Mouse (Mus musculus): Measurements from ENCODE around the gene Akr1cl. TPM values are rescaled to one million over a fixed set of nuclear protein-coding genes. Genes with fewer than 3 reads are reported as not detected.

Gene Akr1cl
- polyA plus RNA-seq (2014; fragmentation: Nextera tagmentation; extraction: Ambion mirVana), result 0.11 and 0.17 TPM in 2 replicates

GRCm38 (mm10) chr1:65032641-65033040 lies at the start of gene Akr1cl:
Akr1cl (minus strand) TSS chr1:65032759.
- Histone ChIP-seq H3K27me3 (ENCODE audit: control insufficient read depth, insufficient read depth, low read length) (no peaks in the 10 kb centered on the region), H3K27ac (ENCODE audit: low read depth, low read length) (no peak within 1 kb of the TSS), H3K4me2 (no peak within 1 kb of the TSS), H3K4me1 (ENCODE audit: control insufficient read depth, insufficient read depth, low read length) (no peaks in the 10 kb centered on the region), H3K4me3 (ENCODE audit: low read depth, low read length) (no peak within 1 kb of the TSS), H3K36me3 (ENCODE audit: control insufficient read depth, insufficient read depth, low read length) (no peaks in the 10 kb centered on the region), H3K9me3 (ENCODE audit: control insufficient read depth, low read length) (no peaks in the 10 kb centered on the region), H3K9ac (ENCODE audit: low read length) (no peak within 1 kb of the TSS)
- DNase-seq (ENCODE audit: low spot score, missing footprints), result no peak
- no peak for ATAC-seq (ENCODE audit: low FRiP score)

GRCm38 (mm10) chr1:65082188-65082587 lies 49.6 kb upstream of the Akr1cl start, which contains the start of gene Crygb:
Crygb (minus strand) TSS chr1:65082288.
- peak within 1 kb of the TSS; percentile 4; the same call in 1 of the 2 replicates for H3K4me2 ChIP-seq
- no peak within 1 kb of the TSS for H3K27ac ChIP-seq (ENCODE audit: low read depth, low read length)
- H3K4me1 ChIP-seq (ENCODE audit: control insufficient read depth, insufficient read depth, low read length), result peaks cover 3% of the 10 kb centered on the region; the same call in 1 of the 2 replicates
- ATAC-seq (ENCODE audit: low FRiP score) (no peak), DNase-seq (ENCODE audit: low spot score, missing footprints) (no peak)
- no peaks in the 10 kb centered on the region for H3K27me3 ChIP-seq (ENCODE audit: control insufficient read depth, insufficient read depth, low read length)
- WGBS, result 26% methylated on average over 7 of the region's 7 CpGs
- H3K4me3 ChIP-seq (ENCODE audit: low read depth, low read length), result no peak within 1 kb of the TSS
- H3K9ac ChIP-seq (ENCODE audit: low read length), result no peak within 1 kb of the TSS
- no peaks in the 10 kb centered on the region for H3K36me3 ChIP-seq (ENCODE audit: control insufficient read depth, insufficient read depth, low read length)
- H3K9me3 ChIP-seq (ENCODE audit: control insufficient read depth, low read length), result no peaks in the 10 kb centered on the region

DNA sequence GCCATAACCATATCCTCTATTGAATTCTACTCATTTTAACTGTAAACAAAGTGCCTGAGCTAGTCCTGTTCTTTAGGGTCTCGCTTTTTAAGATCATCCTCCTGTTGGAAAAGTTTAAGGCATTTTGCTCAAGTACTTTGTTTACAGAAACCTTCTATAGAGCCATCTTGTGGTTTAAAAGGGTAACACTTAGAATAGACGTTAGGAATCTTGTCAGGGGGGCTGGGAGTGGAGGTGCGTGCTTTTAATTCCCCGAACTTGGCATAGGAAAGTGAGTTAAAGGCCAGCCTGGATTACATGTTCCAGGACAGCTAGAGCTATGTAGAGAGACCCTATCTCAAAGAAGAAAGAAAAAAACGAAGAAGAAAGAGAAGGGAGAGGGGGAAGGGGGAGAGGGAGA lies 43.0 kb upstream of the Akr1cl start:
- H3K9me3 ChIP-seq (ENCODE audit: control insufficient read depth, low read length), result no peaks in the 10 kb centered on the region
- H3K27ac ChIP-seq (ENCODE audit: low read depth, low read length), result no peak overlapping the region
- no peaks in the 10 kb centered on the region for H3K4me1 ChIP-seq (ENCODE audit: control insufficient read depth, insufficient read depth, low read length)
- H3K36me3 ChIP-seq (ENCODE audit: control insufficient read depth, insufficient read depth, low read length), result no peaks in the 10 kb centered on the region
- no peak overlapping the region for H3K4me2 ChIP-seq
- ATAC-seq (ENCODE audit: low FRiP score), result no peak
- H3K27me3 ChIP-seq (ENCODE audit: control insufficient read depth, insufficient read depth, low read length), result no peaks in the 10 kb centered on the region
- 30% methylated on average over 5 of the region's 5 CpGs for WGBS
- H3K4me3 ChIP-seq (ENCODE audit: low read depth, low read length), result no peak overlapping the region
- no peak for DNase-seq (ENCODE audit: low spot score, missing footprints)
- no peak overlapping the region for H3K9ac ChIP-seq (ENCODE audit: low read length)

DNA sequence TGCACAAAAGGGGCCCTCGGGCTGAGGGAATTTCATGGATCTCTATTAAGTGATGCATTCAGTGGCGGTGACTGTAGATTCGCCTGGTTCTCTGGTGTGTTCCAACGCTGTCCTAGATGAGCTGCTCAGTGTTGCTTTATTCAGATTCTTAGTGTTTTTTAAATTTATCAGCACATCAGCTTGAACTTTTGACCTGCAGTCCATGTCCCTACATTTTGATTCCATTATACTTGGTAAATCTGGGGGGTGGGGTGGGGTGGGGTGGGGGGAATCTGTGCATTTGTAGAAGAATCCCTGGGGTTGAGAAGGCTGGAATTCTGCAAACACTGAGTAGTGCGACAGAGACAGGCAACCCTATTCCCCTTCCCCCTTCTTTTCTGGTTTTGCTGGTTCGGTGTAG lies 41.0 kb upstream of the Akr1cl start, which contains the start of gene Crygc:
Crygc (minus strand) TSS at position 101 of the 400 bp plus-strand sequence.
- WGBS, result 60% methylated on average over 6 of the region's 6 CpGs
- DNase-seq (ENCODE audit: low spot score, missing footprints) (no peak), ATAC-seq (ENCODE audit: low FRiP score) (no peak)
- Histone ChIP-seq H3K9ac (ENCODE audit: low read length) (no peak within 1 kb of the TSS), H3K36me3 (ENCODE audit: control insufficient read depth, insufficient read depth, low read length) (no peaks in the 10 kb centered on the region), H3K4me3 (ENCODE audit: low read depth, low read length) (no peak within 1 kb of the TSS), H3K4me1 (ENCODE audit: control insufficient read depth, insufficient read depth, low read length) (no peaks in the 10 kb centered on the region), H3K27ac (ENCODE audit: low read depth, low read length) (no peak within 1 kb of the TSS), H3K9me3 (ENCODE audit: control insufficient read depth, low read length) (no peaks in the 10 kb centered on the region), H3K27me3 (ENCODE audit: control insufficient read depth, insufficient read depth, low read length) (no peaks in the 10 kb centered on the region), H3K4me2 (no peak within 1 kb of the TSS)

DNA sequence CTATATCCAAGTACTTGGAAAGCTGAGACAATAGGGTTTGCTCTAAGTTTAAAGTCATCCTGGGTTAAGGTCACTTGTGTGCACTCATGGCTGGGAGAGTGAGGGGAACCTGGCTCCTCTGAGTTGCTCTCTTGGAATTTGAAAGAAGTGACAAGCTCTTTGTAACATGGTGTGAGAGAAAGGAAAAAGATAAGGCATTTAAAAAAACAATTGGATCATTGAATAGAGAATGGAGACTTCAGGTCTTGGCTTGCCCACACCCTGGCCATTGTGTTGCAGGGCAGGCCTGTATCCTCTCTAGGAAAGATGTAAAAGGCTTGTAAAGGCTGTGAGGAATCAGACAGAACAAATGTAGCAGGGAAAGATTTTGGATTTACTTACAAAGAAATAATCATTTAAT lies 35.3 kb upstream of the Akr1cl start:
- H3K27ac ChIP-seq (ENCODE audit: low read depth, low read length), result no peak overlapping the region
- DNase-seq (ENCODE audit: low spot score, missing footprints) (no peak), ATAC-seq (ENCODE audit: low FRiP score) (no peak)
- no peak overlapping the region for H3K4me3 ChIP-seq (ENCODE audit: low read depth, low read length)
- H3K9ac ChIP-seq (ENCODE audit: low read length), result no peak overlapping the region
- H3K4me1 ChIP-seq (ENCODE audit: control insufficient read depth, insufficient read depth, low read length), result no peaks in the 10 kb centered on the region
- H3K4me2 ChIP-seq, result no peak overlapping the region
- H3K27me3 ChIP-seq (ENCODE audit: control insufficient read depth, insufficient read depth, low read length), result no peaks in the 10 kb centered on the region
- H3K9me3 ChIP-seq (ENCODE audit: control insufficient read depth, low read length), result no peaks in the 10 kb centered on the region
- no peaks in the 10 kb centered on the region for H3K36me3 ChIP-seq (ENCODE audit: control insufficient read depth, insufficient read depth, low read length)

DNA sequence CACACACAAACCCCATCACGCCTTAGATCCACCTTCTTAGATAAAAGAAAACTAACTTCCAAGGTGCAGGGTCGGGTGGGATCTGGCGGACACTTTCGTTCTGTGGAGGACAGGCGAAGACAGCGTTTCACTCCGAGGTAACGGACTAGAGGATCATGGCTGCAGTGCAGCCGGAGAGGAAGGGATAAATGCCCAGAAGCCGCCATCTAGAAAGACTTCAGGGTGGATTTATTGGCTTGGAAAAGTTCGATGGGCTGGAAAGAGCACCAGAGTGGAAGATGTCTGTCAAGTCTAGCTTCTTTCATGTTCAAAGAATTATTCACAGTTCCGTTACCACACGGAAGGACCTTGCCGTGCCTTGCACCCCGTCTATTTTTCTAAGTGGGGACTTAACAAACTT lies 31.6 kb upstream of the Akr1cl start:
- no peak overlapping the region for H3K4me2 ChIP-seq
- no peaks in the 10 kb centered on the region for H3K4me1 ChIP-seq (ENCODE audit: control insufficient read depth, insufficient read depth, low read length)
- H3K9me3 ChIP-seq (ENCODE audit: control insufficient read depth, low read length), result no peaks in the 10 kb centered on the region
- no peak overlapping the region for H3K27ac ChIP-seq (ENCODE audit: low read depth, low read length)
- H3K27me3 ChIP-seq (ENCODE audit: control insufficient read depth, insufficient read depth, low read length), result no peaks in the 10 kb centered on the region
- no peak overlapping the region for H3K9ac ChIP-seq (ENCODE audit: low read length)
- ATAC-seq (ENCODE audit: low FRiP score) (no peak), DNase-seq (ENCODE audit: low spot score, missing footprints) (no peak)
- H3K4me3 ChIP-seq (ENCODE audit: low read depth, low read length), result no peak overlapping the region
- no peaks in the 10 kb centered on the region for H3K36me3 ChIP-seq (ENCODE audit: control insufficient read depth, insufficient read depth, low read length)
- WGBS, result 87% methylated on average over 15 of the region's 15 CpGs

GRCm38 (mm10) chr1:65063352-65063751 lies 30.8 kb upstream of the Akr1cl start, which contains the start of gene Crygd:
Crygd (minus strand) TSS chr1:65063452.
- Histone ChIP-seq H3K4me3 (ENCODE audit: low read depth, low read length) (no peak within 1 kb of the TSS), H3K4me2 (no peak within 1 kb of the TSS), H3K36me3 (ENCODE audit: control insufficient read depth, insufficient read depth, low read length) (no peaks in the 10 kb centered on the region), H3K27ac (ENCODE audit: low read depth, low read length) (no peak within 1 kb of the TSS), H3K27me3 (ENCODE audit: control insufficient read depth, insufficient read depth, low read length) (no peaks in the 10 kb centered on the region), H3K9me3 (ENCODE audit: control insufficient read depth, low read length) (no peaks in the 10 kb centered on the region), H3K4me1 (ENCODE audit: control insufficient read depth, insufficient read depth, low read length) (no peaks in the 10 kb centered on the region), H3K9ac (ENCODE audit: low read length) (no peak within 1 kb of the TSS)
- ATAC-seq (ENCODE audit: low FRiP score) (no peak), DNase-seq (ENCODE audit: low spot score, missing footprints) (no peak)
- 83% methylated on average over 8 of the region's 8 CpGs for WGBS

- Histone ChIP-seq H3K27ac (ENCODE audit: low read depth, low read length) (no peak overlapping the region), H3K9me3 (ENCODE audit: control insufficient read depth, low read length) (no peaks in the 10 kb centered on the region), H3K9ac (ENCODE audit: low read length) (no peak overlapping the region), H3K36me3 (ENCODE audit: control insufficient read depth, insufficient read depth, low read length) (no peaks in the 10 kb centered on the region), H3K4me3 (ENCODE audit: low read depth, low read length) (no peak overlapping the region), H3K4me1 (ENCODE audit: control insufficient read depth, insufficient read depth, low read length) (no peaks in the 10 kb centered on the region), H3K27me3 (ENCODE audit: control insufficient read depth, insufficient read depth, low read length) (no peaks in the 10 kb centered on the region), H3K4me2 (no peak overlapping the region)
- ATAC-seq (ENCODE audit: low FRiP score), result no peak
- WGBS, result 34% methylated on average over 2 of the region's 2 CpGs
- DNase-seq (ENCODE audit: low spot score, missing footprints), result no peak
Measured at GRCm38 (mm10) chr1:65052140-65052539, 19.6 kb upstream of the Akr1cl start.

- Histone ChIP-seq H3K27me3 (ENCODE audit: control insufficient read depth, insufficient read depth, low read length) (no peaks in the 10 kb centered on the region), H3K9ac (ENCODE audit: low read length) (no peak overlapping the region), H3K9me3 (ENCODE audit: control insufficient read depth, low read length) (no peaks in the 10 kb centered on the region), H3K4me2 (no peak overlapping the region), H3K4me1 (ENCODE audit: control insufficient read depth, insufficient read depth, low read length) (no peaks in the 10 kb centered on the region), H3K27ac (ENCODE audit: low read depth, low read length) (no peak overlapping the region), H3K36me3 (ENCODE audit: control insufficient read depth, insufficient read depth, low read length) (no peaks in the 10 kb centered on the region), H3K4me3 (ENCODE audit: low read depth, low read length) (no peak overlapping the region)
- ATAC-seq (ENCODE audit: low FRiP score) (no peak), DNase-seq (ENCODE audit: low spot score, missing footprints) (no peak)
- 54% methylated on average over 7 of the region's 7 CpGs for WGBS
Measured at GRCm38 (mm10) chr1:65051696-65052095, 19.1 kb upstream of the Akr1cl start.
